29 mouse cellular contexts compared by ENCODE assay signal in the genomic region with DNA sequence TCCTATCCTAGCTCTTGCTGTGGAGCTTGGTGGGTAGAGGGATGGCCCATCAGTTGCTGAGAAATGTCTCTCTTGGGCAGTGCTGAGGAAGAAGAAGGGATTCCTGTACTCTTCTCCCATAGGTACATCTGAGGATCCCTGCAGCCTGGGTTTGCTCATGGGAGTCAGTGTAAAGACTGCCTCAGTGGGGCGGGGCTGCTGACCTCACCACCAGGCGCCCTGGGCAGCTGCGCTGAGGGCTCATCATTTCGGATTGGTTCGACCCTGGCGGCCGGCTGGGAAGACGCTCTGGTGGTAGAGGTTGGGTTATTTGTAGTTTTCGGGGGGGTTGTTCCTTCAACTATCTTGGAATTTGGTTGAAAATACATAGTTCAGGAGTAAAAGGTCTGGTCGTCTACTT. TPM values are rescaled to one million over a fixed set of nuclear protein-coding genes. Genes with fewer than 3 reads are reported as not detected.
DNase-seq lines count a peak whose midpoint lies in the region; ATAC-seq and TF ChIP-seq lines count a peak whose summit lies in the region.
"Had no signal": no experiment of that assay in that cellular context is flagged by ENCODE, and none has a peak within 500 bp of the region (broad histone marks: within the 10 kb centered on the region; RNA-seq: fewer than 3 reads in every experiment).

No protein-coding gene starts in this region.

- ATAC-seq in heart, embryonic 15.5 days (replicated peaks; ENCODE audit: insufficient number of reproducible peaks, insufficient read depth, low FRiP score, low read depth) = no peak
- ATAC-seq in midbrain, postnatal 0 days (ENCODE audit: low FRiP score) = no peak
- no peak for ATAC-seq in midbrain, embryonic 15.5 days (replicated peaks)
- ATAC-seq: liver, postnatal 0 days; lung, postnatal 0 days; midbrain, embryonic 13.5 days; Patski had no signal

- intact Hi-C loops in heart, postnatal 36 days (cut with DNase I) = loop anchor here (5.0 to 10.0 kb wide), 4 partner anchors 133 to 1166 kb away; a partner anchor contains a TSS

- TF ChIP-seq CTCF in midbrain, postnatal 0 days (IDR thresholded peaks at IDR 0.05) = no peak

- 0 out of 2 replicates have a peak, but pooled peaks cover 4% of the 10 kb centered on the region for H3K36me3 ChIP-seq in heart, embryonic 15.5 days
- H3K36me3 ChIP-seq in midbrain, postnatal 0 days (ENCODE audit: insufficient read depth, low read length) = no peaks in the 10 kb centered on the region
- no peaks in the 10 kb centered on the region for H3K36me3 ChIP-seq in midbrain, embryonic 15.5 days (replicated peaks)
- H3K36me3 ChIP-seq: G1E; hindbrain, embryonic 15.5 days; midbrain, embryonic 13.5 days; stomach, embryonic 15.5 days had no signal

- H3K27ac ChIP-seq in heart, embryonic 15.5 days = peak overlapping the region; percentile 36; the same call in 1 of the 2 replicates
- no peak overlapping the region for H3K27ac ChIP-seq in midbrain, postnatal 0 days (ENCODE audit: low read depth, low read length)
- H3K27ac ChIP-seq in midbrain, embryonic 15.5 days = no peak overlapping the region
- H3K27ac ChIP-seq: forebrain, embryonic 10.5 days; hindbrain, embryonic 15.5 days; limb, embryonic 12.5 days; midbrain, embryonic 13.5 days; stomach, embryonic 15.5 days had no signal

- H3K9ac ChIP-seq in heart, embryonic 15.5 days = no peak overlapping the region
- no peak overlapping the region for H3K9ac ChIP-seq in midbrain, postnatal 0 days (replicated peaks; ENCODE audit: low read length, poor library complexity, severe bottlenecking)
- no peak overlapping the region for H3K9ac ChIP-seq in midbrain, embryonic 15.5 days
- H3K9ac ChIP-seq: hindbrain, embryonic 15.5 days; limb, embryonic 12.5 days; liver, postnatal 0 days; midbrain, embryonic 13.5 days; stomach, embryonic 15.5 days had no signal

- H3K4me3 ChIP-seq in heart, embryonic 15.5 days = no peak overlapping the region
- no peak overlapping the region for H3K4me3 ChIP-seq in midbrain, postnatal 0 days (ENCODE audit: low read depth, low read length)
- H3K4me3 ChIP-seq in midbrain, embryonic 15.5 days = no peak overlapping the region
- H3K4me3 ChIP-seq: forebrain, embryonic 10.5 days; hindbrain, embryonic 15.5 days; limb, embryonic 12.5 days; midbrain, embryonic 13.5 days; stomach, embryonic 15.5 days had no signal

- H3K4me1 ChIP-seq in heart, embryonic 15.5 days (replicated peaks) = peaks cover 46% of the 10 kb centered on the region
- H3K4me1 ChIP-seq in midbrain, postnatal 0 days (ENCODE audit: insufficient read depth, low read length) = 0 out of 2 replicates have a peak, but pooled peaks cover 6% of the 10 kb centered on the region
- peaks cover 19% of the 10 kb centered on the region; the same call in 1 of the 2 replicates for H3K4me1 ChIP-seq in midbrain, embryonic 15.5 days

- H3K4me2 ChIP-seq in heart, embryonic 15.5 days = no peak overlapping the region
- H3K4me2 ChIP-seq in midbrain, postnatal 0 days (ENCODE audit: low read depth, low read length, poor library complexity, severe bottlenecking) = 0 out of 2 replicates have a peak overlapping the region, but pooled peaks have one; percentile 18
- H3K4me2 ChIP-seq in midbrain, embryonic 15.5 days = no peak overlapping the region
- H3K4me2 ChIP-seq: hindbrain, embryonic 15.5 days; limb, embryonic 12.5 days; liver, embryonic 11.5 days; midbrain, embryonic 13.5 days; stomach, embryonic 15.5 days had no signal

- H3K9me3 ChIP-seq in heart, embryonic 15.5 days (replicated peaks) = no peaks in the 10 kb centered on the region
- no peaks in the 10 kb centered on the region for H3K9me3 ChIP-seq in midbrain, postnatal 0 days (ENCODE audit: low read length)
- H3K9me3 ChIP-seq in midbrain, embryonic 15.5 days = no peaks in the 10 kb centered on the region
- H3K9me3 ChIP-seq: forebrain, embryonic 10.5 days; hindbrain, embryonic 15.5 days; limb, embryonic 12.5 days; midbrain, embryonic 13.5 days; stomach, embryonic 15.5 days had no signal

- DNase-seq in gastrocnemius, adult 8-10 months (ENCODE audit: low spot score in 2 of 2) = peak; percentile 29 to 52
- no peak for DNase-seq in gastrocnemius, postnatal 10 days
- no peak for DNase-seq in heart, postnatal 36 days
- no peak for DNase-seq in midbrain, postnatal 0 days (ENCODE audit: low spot score)
- peak; percentile 66 for DNase-seq in skeletal muscle tissue, adult 2 months (ENCODE audit: low read depth, low spot score)
- DNase-seq: adrenal gland, postnatal 36 days; B cell, adult 2 months; cerebellum, adult 11 months; cerebellum, adult 9-11 months; kidney, adult 2 months; kidney, postnatal 14 days; layer of hippocampus, postnatal 36 days; liver, postnatal 0 days; right cerebral cortex, adult 18-20 months; right cerebral cortex, postnatal 4 days; thymus, adult 2 months had no signal

- WGBS in heart, embryonic 15.5 days = 88% methylated on average over 10 of the region's 10 CpGs
- WGBS in midbrain, postnatal 0 days = 95% methylated on average over 10 of the region's 10 CpGs
- WGBS in midbrain, embryonic 15.5 days = 93% methylated on average over 10 of the region's 10 CpGs

- H3K27me3 ChIP-seq in heart, embryonic 15.5 days = no peaks in the 10 kb centered on the region
- H3K27me3 ChIP-seq in midbrain, postnatal 0 days (ENCODE audit: insufficient read depth, low read length) = no peaks in the 10 kb centered on the region
- H3K27me3 ChIP-seq in midbrain, embryonic 15.5 days (replicated peaks) = no peaks in the 10 kb centered on the region
- H3K27me3 ChIP-seq: CH12.LX; hindbrain, embryonic 15.5 days; midbrain, embryonic 13.5 days; Patski; stomach, embryonic 15.5 days had no signal

RNA-seq across cellular contexts. Expression of a gene that starts 5.2 kb away (rescaled TPM):
- total RNA-seq in gastrocnemius, adult 8-10 months (2022) = 1 to 10 TPM in 1 of 4 experiments, under 1 TPM in 3; 0.40 to 1.2 (median 0.49) TPM
- total RNA-seq in gastrocnemius, postnatal 10 days (2021) = 1 to 10 TPM; 1.4 to 2.1 TPM
- polyA plus RNA-seq in heart, embryonic 15.5 days (2015; fragmentation: Nextera tagmentation; extraction: Ambion mirVana) = 1.7 and 2.1 TPM in 2 replicates
- 1 to 10 TPM; 1.0 to 1.2 TPM for total RNA-seq in heart, postnatal 36 days (2021)
- total RNA-seq in midbrain, postnatal 0 days (2014; rRNA removed) = 1.1 and 1.6 TPM in 2 replicates
- 1.2 and 1.4 TPM in 2 replicates for polyA plus RNA-seq in midbrain, postnatal 0 days (2015; fragmentation: Nextera tagmentation; extraction: Ambion mirVana)
- polyA plus RNA-seq in midbrain, embryonic 15.5 days (2015; fragmentation: Nextera tagmentation; extraction: Ambion mirVana) = 0.84 and 1.2 TPM in 2 replicates
- total RNA-seq: G1E; layer of hippocampus, adult 18-20 months; layer of hippocampus, postnatal 36 days had no signal
- polyA plus RNA-seq: G1E had no signal

RNA-seq across cellular contexts. Expression of a gene that starts 26.2 kb away (rescaled TPM):
- 10 to 100 TPM; 18.7 to 31.0 (median 23.8) TPM for total RNA-seq in gastrocnemius, adult 8-10 months (2022)
- 10 to 100 TPM; 24.9 to 39.5 TPM for total RNA-seq in gastrocnemius, postnatal 10 days (2021)
- 10.5 and 14.0 TPM in 2 replicates for polyA plus RNA-seq in heart, embryonic 15.5 days (2015; fragmentation: Nextera tagmentation; extraction: Ambion mirVana)
- 1 to 10 TPM; 4.6 to 9.2 TPM for total RNA-seq in heart, postnatal 36 days (2021)
- total RNA-seq in midbrain, postnatal 0 days (2014; rRNA removed) = 10.5 and 11.4 TPM in 2 replicates
- polyA plus RNA-seq in midbrain, postnatal 0 days (2015; fragmentation: Nextera tagmentation; extraction: Ambion mirVana) = 4.5 and 6.0 TPM in 2 replicates
- 4.9 and 5.2 TPM in 2 replicates for polyA plus RNA-seq in midbrain, embryonic 15.5 days (2015; fragmentation: Nextera tagmentation; extraction: Ambion mirVana)
- polyA plus RNA-seq: G1E had no signal

Comparison
In these comparisons a context has a peak if more than half of its experiments do, and no peak if none do; other contexts are left out.
1. DNase-seq: peak in gastrocnemius, adult 8-10 months (2 of 2) and skeletal muscle tissue, adult 2 months (single experiment); none in gastrocnemius, postnatal 10 days (single experiment), heart, postnatal 36 days (0 of 2) and midbrain, postnatal 0 days (single experiment).